Mouse (Mus musculus): Measurements from ENCODE around the gene CK137956.

CK137956 gene

GRCm38 (mm10) chr4:127970901-127971868 lies at the start of gene CK137956:
TSS of gene CK137956 (minus strand) at chr4:127970951.
- no peak for DNase-seq (ENCODE audit: low spot score)

- DNase-seq (ENCODE audit: low spot score) = no peak
Measured at GRCm38 (mm10) chr4:128019465-128019864, 48.7 kb upstream of the CK137956 start.

GRCm38 (mm10) chr4:128004797-128005452 lies 34.2 kb upstream of the CK137956 start:
- DNase-seq (ENCODE audit: low spot score) = no peak

DNA sequence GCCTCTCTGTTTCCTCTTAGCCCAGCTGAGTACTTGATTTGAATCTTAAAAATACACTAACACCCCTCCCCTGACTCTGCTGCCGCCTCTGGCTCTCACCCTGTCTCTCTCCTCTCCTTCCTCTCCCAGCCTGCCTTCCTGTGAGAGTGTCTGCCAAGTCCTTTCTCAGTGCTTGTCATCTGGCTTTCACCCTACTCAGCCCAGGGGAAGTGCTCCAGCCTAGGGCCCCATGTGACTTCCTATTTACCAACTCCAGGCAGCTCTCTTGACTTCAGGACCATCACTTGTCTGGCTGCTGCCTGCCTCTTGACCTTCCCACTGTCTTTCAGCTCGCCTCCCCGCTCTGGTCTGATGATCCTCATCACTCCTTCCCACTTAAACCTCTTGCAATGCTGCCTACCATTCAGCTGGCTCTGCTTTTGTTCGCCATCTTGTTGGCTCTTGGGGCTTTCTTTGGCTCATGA lies 31.9 kb upstream of the CK137956 start:
- DNase-seq (ENCODE audit: low spot score) = no peak

GRCm38 (mm10) chr4:127999281-127999680 lies 28.5 kb upstream of the CK137956 start:
- DNase-seq (ENCODE audit: low spot score) = no peak

- no peak for DNase-seq (ENCODE audit: low spot score)
Measured at GRCm38 (mm10) chr4:127989347-127989995, 18.7 kb upstream of the CK137956 start.

DNA sequence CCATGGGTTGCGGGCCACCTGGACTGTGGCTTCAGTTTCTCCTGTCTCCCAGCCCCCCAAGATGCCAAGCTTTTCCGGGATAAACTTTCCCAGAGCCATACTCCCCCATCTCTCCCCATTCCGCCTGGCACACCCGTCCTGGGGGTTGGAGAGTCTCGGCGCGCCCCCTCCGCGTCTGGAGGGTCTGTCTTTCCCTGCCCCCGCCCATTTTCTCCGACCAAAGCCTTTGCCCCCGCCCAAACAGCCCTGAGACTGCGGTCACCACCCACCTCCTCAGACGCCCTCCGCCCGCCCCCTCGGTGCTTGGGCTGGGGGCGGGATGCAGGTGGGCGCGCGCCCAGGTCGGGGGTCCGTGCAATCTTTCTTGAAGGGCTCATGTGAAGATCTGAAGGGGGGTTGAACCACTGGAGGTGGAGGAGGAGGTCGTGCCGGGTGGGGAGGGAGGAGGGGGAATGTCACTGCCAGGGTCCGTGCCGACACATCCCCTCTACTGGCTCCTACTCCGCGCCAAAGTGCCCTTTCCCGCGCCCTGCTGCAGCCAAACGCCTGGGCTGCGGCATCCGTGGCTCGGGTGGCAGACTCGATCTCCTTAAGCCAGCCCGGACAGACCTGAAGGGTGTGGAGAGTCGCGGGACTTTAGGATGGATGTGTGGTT lies 17.9 kb upstream of the CK137956 start:
- no peak for DNase-seq (ENCODE audit: low spot score)

DNA sequence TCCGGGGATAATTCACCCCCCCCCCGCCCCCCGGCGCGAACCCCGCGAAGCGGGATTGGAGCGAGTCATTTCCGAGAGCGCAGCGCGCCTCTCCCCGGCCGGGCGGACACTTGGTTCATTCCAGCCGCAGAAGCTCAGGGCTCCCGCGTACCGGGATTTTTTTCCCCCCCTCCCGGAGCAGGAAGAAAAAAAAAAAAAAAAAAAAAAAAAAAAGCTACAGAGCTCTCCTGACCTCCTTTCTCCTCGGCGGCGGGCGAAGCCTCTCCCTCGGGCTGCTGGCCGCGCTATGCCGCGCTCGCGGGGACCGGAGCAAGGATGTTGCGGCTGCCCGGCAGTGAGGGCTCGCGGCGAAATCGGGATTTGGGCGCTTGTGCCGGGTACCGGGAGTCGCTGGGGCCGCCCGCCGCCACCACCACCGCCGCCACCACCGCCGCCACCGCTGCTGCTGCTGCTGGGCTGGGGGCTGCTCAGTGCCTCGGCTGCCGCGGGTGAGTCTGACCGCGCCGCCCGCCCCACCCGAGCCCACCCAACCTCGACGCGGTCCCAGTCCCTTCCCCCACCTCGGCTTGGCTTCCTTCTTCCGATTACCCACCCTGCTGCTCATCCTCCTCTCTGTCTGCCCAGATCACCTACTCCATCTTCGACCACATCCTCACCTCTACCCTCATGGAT lies 17.2 kb upstream of the CK137956 start, which contains the start of gene Csmd2:
Gene Csmd2, plus strand, starts transcription at position 74 of the 672 bp plus-strand sequence.
- DNase-seq (ENCODE audit: low spot score) = no peak

GRCm38 (mm10) chr4:127987270-127987669 lies 16.5 kb upstream of the CK137956 start:
- no peak for DNase-seq (ENCODE audit: low spot score)

GRCm38 (mm10) chr4:127986491-127987075 lies 15.8 kb upstream of the CK137956 start:
- DNase-seq (ENCODE audit: low spot score) = no peak

DNA sequence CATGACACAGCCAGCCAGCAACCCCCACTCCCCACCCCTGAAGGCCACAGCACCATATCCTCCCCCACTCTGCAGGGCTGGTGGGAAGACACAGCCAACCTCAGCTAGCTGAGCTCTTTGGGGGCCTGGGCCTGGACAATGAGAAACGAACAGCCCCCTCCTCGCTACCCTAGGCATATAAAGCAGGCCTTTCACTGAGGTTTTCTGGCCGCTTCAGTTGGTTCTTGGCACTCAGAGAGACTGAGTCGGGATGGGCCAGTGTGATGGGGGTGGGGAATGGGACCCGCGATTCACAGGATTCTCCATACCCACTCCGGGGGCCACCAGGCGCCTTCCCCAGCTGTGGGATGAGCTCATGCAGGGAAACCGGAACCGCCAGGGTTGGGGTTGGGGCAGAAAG lies 15.1 kb upstream of the CK137956 start:
- DNase-seq (ENCODE audit: low spot score) = no peak

- no peak for DNase-seq (ENCODE audit: low spot score)
Measured at GRCm38 (mm10) chr4:127984426-127984825, 13.7 kb upstream of the CK137956 start.

DNA sequence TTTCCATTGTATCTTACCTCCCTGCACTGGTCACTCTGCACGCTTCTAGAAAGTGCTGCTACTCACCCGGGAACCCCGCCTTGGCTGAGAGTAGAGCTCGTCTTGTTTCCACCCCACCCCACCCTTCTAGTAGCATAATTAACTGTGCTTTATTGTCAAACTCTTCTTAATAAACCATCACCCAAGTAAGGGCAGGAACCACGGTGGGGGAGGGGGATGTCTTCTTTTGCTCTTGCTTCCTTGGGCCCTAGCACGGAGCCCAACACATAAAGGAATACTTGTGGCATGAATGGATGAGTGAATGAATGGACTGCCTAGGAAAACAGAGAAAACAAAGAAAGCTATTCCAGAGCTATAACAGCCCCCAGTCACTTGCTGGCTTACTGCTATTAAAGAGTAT lies 10.4 kb upstream of the CK137956 start:
- no peak for DNase-seq (ENCODE audit: low spot score)

GRCm38 (mm10) chr4:127972976-127973375 lies 2.2 kb upstream of the CK137956 start:
- no peak for DNase-seq (ENCODE audit: low spot score)

- DNase-seq (ENCODE audit: low spot score) = no peak
Measured at GRCm38 (mm10) chr4:127970018-127970421, 731 bp downstream of the CK137956 start.

- no peak for DNase-seq (ENCODE audit: low spot score)
Measured at GRCm38 (mm10) chr4:127969101-127969500, 1.6 kb downstream of the CK137956 start.

GRCm38 (mm10) chr4:127953006-127953710 lies 17.6 kb downstream of the CK137956 start:
- DNase-seq (ENCODE audit: low spot score) = no peak

DNA sequence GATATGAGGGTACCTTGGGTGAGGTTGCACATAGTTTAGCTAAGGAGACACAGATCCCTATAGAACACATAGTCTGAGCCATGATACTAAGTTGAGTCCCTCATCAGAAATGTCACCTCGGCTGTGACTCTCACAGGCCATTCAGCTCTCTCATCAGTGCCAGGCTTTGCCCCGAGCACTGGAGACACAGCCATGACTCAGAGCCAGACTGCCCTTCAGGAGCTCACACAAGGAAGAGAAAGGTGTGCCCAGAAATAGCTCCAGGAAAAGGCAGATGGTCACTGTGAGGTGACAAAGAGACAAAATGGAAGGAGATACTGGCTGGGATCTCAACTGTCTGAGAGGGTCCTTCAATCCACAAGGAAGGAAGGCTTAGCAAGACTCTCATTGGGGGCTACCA lies 23.1 kb downstream of the CK137956 start:
- DNase-seq (ENCODE audit: low spot score) = no peak

GRCm38 (mm10) chr4:127937474-127937873 lies 33.3 kb downstream of the CK137956 start:
- no peak for DNase-seq (ENCODE audit: low spot score)

GRCm38 (mm10) chr4:127935369-127935768 lies 35.4 kb downstream of the CK137956 start:
- DNase-seq (ENCODE audit: low spot score) = no peak
